Mouse (Mus musculus) stomach, postnatal 0 days (tissue): ENCODE data around the gene Phlda3.

Experiments used
- CTCF ChIP-seq: IDR thresholded peaks from 2 replicates; pipeline ENCODE4 v1.5.1; 2016; ENCODE audit warnings: antibody characterized with exemption, low read depth, mild to moderate bottlenecking, moderate library complexity
- EP300 ChIP-seq: optimal IDR thresholded peaks from 2 replicates; pipeline ENCODE3; 2016; ENCODE audit warnings: antibody characterized with exemption

- no peak for TF ChIP-seq CTCF
- no peak for TF ChIP-seq EP300
These were observed 4.3 kb downstream of the Phlda3 start for GRCm38 (mm10) chr1:135770237-135770636.
